Mouse (Mus musculus) Muller cell, postnatal 12 days (primary cell): Measurements from ENCODE around the gene Hoxc4.

Experiments used
- DNase-seq: peaks from one replicate; pipeline ENCODE4 v3.0.0-alpha.2; 2015; ENCODE audit errors: inconsistent ontology term

The Hoxc4 gene

GRCm38 (mm10) chr15:103084944-103085343 is 66.2 kb downstream of the Hoxc4 start:
- no peak for DNase-seq

GRCm38 (mm10) chr15:103085831-103086671 is 67.3 kb downstream of the Hoxc4 start:
- DNase-seq, result peak; percentile 7
